Comparison of ENCODE assay signal across 8 mouse cellular contexts in genomic region chr11:5064282-5065055, GRCm38 (mm10). TPM values are rescaled to one million over a fixed set of nuclear protein-coding genes. Genes with fewer than 3 reads are reported as not detected.
A peak's percentile ranks its signal among the peaks of the same experiment; 100 is the strongest.
DNase-seq lines count a peak whose midpoint lies in the region; ATAC-seq and TF ChIP-seq lines count a peak whose summit lies in the region.

No protein-coding gene starts in this region.

- TF ChIP-seq RAD21 in CH12.LX (IDR thresholded peaks at IDR 0.05; ENCODE audit: low read depth, low read length): no peak

- H3K36me3 ChIP-seq in CH12.LX (replicated peaks in 1 of 2; ENCODE audit: control insufficient read depth in 1 of 2, insufficient read depth in 1 of 2, low read length in 1 of 2): peaks cover 11 to 30% of the 10 kb centered on the region in 2 experiments
- H3K36me3 ChIP-seq in forebrain, embryonic 15.5 days: peaks cover 16% of the 10 kb centered on the region
- H3K36me3 ChIP-seq in limb, embryonic 10.5 days: peaks cover 24% of the 10 kb centered on the region

- no peak for TF ChIP-seq POLR2A in CH12.LX (IDR thresholded peaks at IDR 0.05; ENCODE audit: low read depth, low read length)

- peak overlapping the region; percentile 58 for H3K4me2 ChIP-seq in CH12.LX (ENCODE audit: insufficient read depth, low read depth, poor library complexity, severe bottlenecking)
- H3K4me2 ChIP-seq in forebrain, embryonic 15.5 days (replicated peaks): peak overlapping the region; percentile 87

- no peaks in the 10 kb centered on the region for H3K9me3 ChIP-seq in CH12.LX (replicated peaks; ENCODE audit: low read length)
- H3K9me3 ChIP-seq in forebrain, embryonic 15.5 days: no peaks in the 10 kb centered on the region
- H3K9me3 ChIP-seq in limb, embryonic 10.5 days (replicated peaks): no peaks in the 10 kb centered on the region

- peak overlapping the region; percentile 53 to 68 (median 53) for H3K4me3 ChIP-seq in CH12.LX (replicated peaks in 1 of 3; ENCODE audit: low read depth in 2 of 3, low read length in 2 of 3, poor library complexity in 1 of 3)
- H3K4me3 ChIP-seq in forebrain, embryonic 15.5 days: peak overlapping the region; percentile 60
- H3K4me3 ChIP-seq in limb, embryonic 10.5 days: peak overlapping the region; percentile 69

- peak; percentile 93 for DNase-seq in heart, adult 11 months
- no peak for DNase-seq in heart, postnatal 4 days
- no peak for DNase-seq in CH12.LX (ENCODE audit: extremely low read depth)
- no peak for DNase-seq in limb, embryonic 10.5 days (ENCODE audit: low spot score)
- peak; percentile 51 for DNase-seq in naive thymus-derived CD4-positive, alpha-beta T cell, adult 2 months (ENCODE audit: low read depth)
- no peak for DNase-seq in layer of hippocampus, postnatal 10 days (ENCODE audit: low spot score in 2 of 2)
- DNase-seq in spleen, adult 18-20 months: no peak

- 12% methylated on average over 38 of the region's 38 CpGs for WGBS in forebrain, embryonic 15.5 days
- 13% methylated on average over 38 of the region's 38 CpGs for WGBS in limb, embryonic 10.5 days

- ATAC-seq in forebrain, embryonic 15.5 days (replicated peaks): peak; percentile 23

- peaks cover 27 to 46% of the 10 kb centered on the region in 2 experiments for H3K4me1 ChIP-seq in CH12.LX (ENCODE audit: control insufficient read depth in 1 of 2, insufficient read depth in 2 of 2)
- H3K4me1 ChIP-seq in forebrain, embryonic 15.5 days: peaks cover 44% of the 10 kb centered on the region
- peaks cover 46% of the 10 kb centered on the region for H3K4me1 ChIP-seq in limb, embryonic 10.5 days

- H3K27me3 ChIP-seq in CH12.LX (replicated peaks): peaks cover 20% of the 10 kb centered on the region
- peaks cover 43% of the 10 kb centered on the region for H3K27me3 ChIP-seq in forebrain, embryonic 15.5 days
- peaks cover 54% of the 10 kb centered on the region for H3K27me3 ChIP-seq in limb, embryonic 10.5 days (ENCODE audit: low read depth, poor library complexity, severe bottlenecking)

- H3K9ac ChIP-seq in CH12.LX (ENCODE audit: insufficient read depth, low read depth): peak overlapping the region; percentile 50; the same call in 1 of the 2 replicates
- peak overlapping the region; percentile 55 for H3K9ac ChIP-seq in forebrain, embryonic 15.5 days (replicated peaks)

- in situ Hi-C loops in CH12.LX (cut with MboI; ENCODE audit: low pct_ligation_motif_present, low pct_unique_long_range_greater_than_20kb, low sequenced_read_pairs): loop anchor here (5.0 kb wide), 2 partner anchors 33 to 47 kb away; partner anchors contain the start of genes Ewsr1 and Rhbdd3

- dilution Hi-C loops in CH12.LX (cut with MboI; ENCODE audit: extremely low pct_ligation_motif_present, extremely low pct_unique_long_range_greater_than_20kb, low sequenced_read_pairs): no loop called here

- H3K27ac ChIP-seq in CH12.LX (ENCODE audit: insufficient read depth, low read depth): no peak overlapping the region
- H3K27ac ChIP-seq in forebrain, embryonic 15.5 days (replicated peaks): no peak overlapping the region
- peak overlapping the region; percentile 83 for H3K27ac ChIP-seq in limb, embryonic 10.5 days

- no peak for TF ChIP-seq CTCF in CH12.LX (conservative IDR thresholded peaks at IDR 0.05 in 1 of 2, IDR thresholded peaks at IDR 0.05 in 1 of 2; ENCODE audit: low read depth in 2 of 2, low read length in 2 of 2)

- no peak for TF ChIP-seq EP300 in CH12.LX (IDR thresholded peaks at IDR 0.05; ENCODE audit: low read length)

- no peaks in the 10 kb centered on the region for H3K79me2 ChIP-seq in CH12.LX (replicated peaks; ENCODE audit: control insufficient read depth, extremely low read depth, insufficient read depth, poor library complexity, severe bottlenecking)

TF ChIP-seq in CH12.LX, 34 proteins besides CTCF, POLR2A, EP300 and RAD21:
- TF ChIP-seq ELF1 (IDR thresholded peaks at IDR 0.05; ENCODE audit: low read depth, low read length): no peak
TF ChIP-seq in CH12.LX: peak in this region for 0.

RNA-seq across cellular contexts. Expression of gene Gas2l1, which starts 0.7 kb away (rescaled TPM):
- 10 to 100 TPM; 20.3 to 22.1 TPM for total RNA-seq in heart, postnatal 4 days (2021)
- 8.8 and 10.0 TPM in 2 replicates for total RNA-seq in CH12.LX (2012; rRNA removed)
- total RNA-seq in CH12.LX (2014; rRNA removed): 2.6 and 3.3 TPM in 2 replicates
- 10.2 and 12.5 TPM in 2 replicates for polyA plus RNA-seq in CH12.LX (2012; ENCODE audit: insufficient read length, low read depth)
- polyA plus RNA-seq in forebrain, embryonic 15.5 days (2015; fragmentation: Nextera tagmentation; extraction: Ambion mirVana): 21.5 and 21.6 TPM in 2 replicates
- polyA plus RNA-seq in limb, embryonic 10.5 days (2016; fragmentation: Nextera tagmentation; extraction: Ambion mirVana): 27.5 and 34.4 TPM in 2 replicates
- 10 to 100 TPM; 50.2 to 54.7 TPM for total RNA-seq in layer of hippocampus, postnatal 10 days (2021)

RNA-seq across cellular contexts. Expression of gene Rasl10a, which starts 6.5 kb away (rescaled TPM):
- 1 to 10 TPM in 1 of 2 experiments, under 1 TPM in 1; 0.41 to 1.0 TPM for total RNA-seq in heart, postnatal 4 days (2021)
- 6.5 and 9.1 TPM in 2 replicates for total RNA-seq in CH12.LX (2012; rRNA removed)
- 2.1 and 3.0 TPM in 2 replicates for total RNA-seq in CH12.LX (2014; rRNA removed)
- polyA plus RNA-seq in CH12.LX (2012; ENCODE audit: insufficient read length, low read depth): 6.3 and 7.5 TPM in 2 replicates
- polyA plus RNA-seq in forebrain, embryonic 15.5 days (2015; fragmentation: Nextera tagmentation; extraction: Ambion mirVana): 0.56 and 0.78 TPM in 2 replicates
- polyA plus RNA-seq in limb, embryonic 10.5 days (2016; fragmentation: Nextera tagmentation; extraction: Ambion mirVana): 0.34 and 0.51 TPM in 2 replicates
- total RNA-seq in layer of hippocampus, postnatal 10 days (2021): 10 to 100 TPM; 35.7 to 39.8 TPM

RNA-seq across cellular contexts. Expression of gene Rhbdd3, which starts 34.3 kb away (rescaled TPM):
- 10 to 100 TPM; 19.4 to 20.6 TPM for total RNA-seq in heart, postnatal 4 days (2021)
- 16.8 and 17.0 TPM in 2 replicates for total RNA-seq in CH12.LX (2012; rRNA removed)
- 11.6 and 15.0 TPM in 2 replicates for total RNA-seq in CH12.LX (2014; rRNA removed)
- 16.0 and 20.6 TPM in 2 replicates for polyA plus RNA-seq in CH12.LX (2012; ENCODE audit: insufficient read length, low read depth)
- 29.5 and 31.6 TPM in 2 replicates for polyA plus RNA-seq in forebrain, embryonic 15.5 days (2015; fragmentation: Nextera tagmentation; extraction: Ambion mirVana)
- polyA plus RNA-seq in limb, embryonic 10.5 days (2016; fragmentation: Nextera tagmentation; extraction: Ambion mirVana): 29.0 and 31.6 TPM in 2 replicates
- 10 to 100 TPM; 22.7 to 23.2 TPM for total RNA-seq in layer of hippocampus, postnatal 10 days (2021)

RNA-seq across cellular contexts. Expression of gene Ewsr1, which starts 34.6 kb away (rescaled TPM):
- 100 to 1,000 TPM; 247 to 254 TPM for total RNA-seq in heart, postnatal 4 days (2021)
- total RNA-seq in CH12.LX (2012; rRNA removed) (399 and 425 TPM in 2 replicates), CH12.LX (2014; rRNA removed) (418 and 428 TPM in 2 replicates)
- 1,159 and 1,267 TPM in 2 replicates for polyA plus RNA-seq in CH12.LX (2012; ENCODE audit: insufficient read length, low read depth)
- polyA plus RNA-seq in forebrain, embryonic 15.5 days (2015; fragmentation: Nextera tagmentation; extraction: Ambion mirVana): 762 and 793 TPM in 2 replicates
- 893 and 996 TPM in 2 replicates for polyA plus RNA-seq in limb, embryonic 10.5 days (2016; fragmentation: Nextera tagmentation; extraction: Ambion mirVana)
- 100 to 1,000 TPM; 332 TPM for total RNA-seq in layer of hippocampus, postnatal 10 days (2021)

Comparison
In these comparisons a context has a peak if more than half of its experiments do, and no peak if none do; other contexts are left out.
1. DNase-seq: peak in heart, adult 11 months (single experiment) and naive thymus-derived CD4-positive, alpha-beta T cell, adult 2 months (single experiment); none in heart, postnatal 4 days (single experiment), CH12.LX (single experiment), limb, embryonic 10.5 days (single experiment), layer of hippocampus, postnatal 10 days (0 of 2) and spleen, adult 18-20 months (0 of 2).
2. Peak in every context shown above with its lines, with median percentiles within 50 percentile points of each other: H3K4me3 ChIP-seq.